Mouse (Mus musculus) ovary, adult 18-20 months (tissue): ENCODE results near the gene Cyb561d2.
A peak's percentile ranks its signal among the peaks of the same experiment; 100 is the strongest.

ENCODE experiments used
- DNase-seq: peaks from one replicate; pipeline ENCODE4 v3.0.0; 2022; ENCODE audit warnings: low spot score, mixed read lengths

Cyb561d2 gene

GRCm38 (mm10) chr9:107550491-107551116, 8.6 kb upstream of the Cyb561d2 start:
- no peak for DNase-seq

GRCm38 (mm10) chr9:107549297-107550074, 7.5 kb upstream of the Cyb561d2 start:
- no peak for DNase-seq

GRCm38 (mm10) chr9:107548820-107549219, 6.8 kb upstream of the Cyb561d2 start:
- no peak for DNase-seq

- no peak for DNase-seq
Observed at GRCm38 (mm10) chr9:107547957-107548356, 6.0 kb upstream of the Cyb561d2 start.

GRCm38 (mm10) chr9:107547026-107547425, 5.0 kb upstream of the Cyb561d2 start, which contains the start of gene Zmynd10:
Gene Zmynd10 (plus strand): TSS chr9:107547298.
- DNase-seq, result peak; percentile 89

GRCm38 (mm10) chr9:107545602-107546001, 3.6 kb upstream of the Cyb561d2 start:
- no peak for DNase-seq

- DNase-seq, result no peak
Observed at GRCm38 (mm10) chr9:107545199-107545598, 3.2 kb upstream of the Cyb561d2 start.

- DNase-seq, result no peak
Observed at GRCm38 (mm10) chr9:107544729-107545128, 2.7 kb upstream of the Cyb561d2 start.

- DNase-seq, result no peak
Observed at GRCm38 (mm10) chr9:107544196-107544700, 2.3 kb upstream of the Cyb561d2 start.

- no peak for DNase-seq
Observed at GRCm38 (mm10) chr9:107543299-107543698, 1.3 kb upstream of the Cyb561d2 start.

- no peak for DNase-seq
Observed at GRCm38 (mm10) chr9:107542721-107543120, 728 bp upstream of the Cyb561d2 start.

GRCm38 (mm10) chr9:107542352-107542686, 326 bp upstream of the Cyb561d2 start:
- DNase-seq, result no peak

GRCm38 (mm10) chr9:107541005-107541404, 988 bp downstream of the Cyb561d2 start:
- DNase-seq, result no peak

- DNase-seq, result no peak
Observed at GRCm38 (mm10) chr9:107540420-107540819, 1.6 kb downstream of the Cyb561d2 start.

GRCm38 (mm10) chr9:107539940-107540339, 2.1 kb downstream of the Cyb561d2 start:
- no peak for DNase-seq

GRCm38 (mm10) chr9:107538711-107539110, 3.3 kb downstream of the Cyb561d2 start:
- DNase-seq, result no peak

GRCm38 (mm10) chr9:107538231-107538630, 3.8 kb downstream of the Cyb561d2 start:
- DNase-seq, result no peak

GRCm38 (mm10) chr9:107534408-107535202, 7.4 kb downstream of the Cyb561d2 start:
- no peak for DNase-seq

GRCm38 (mm10) chr9:107533791-107534407, 8.1 kb downstream of the Cyb561d2 start, which contains the start of gene Tmem115:
Gene Tmem115 (plus strand): TSS chr9:107533945.
- DNase-seq, result peak; percentile 96

GRCm38 (mm10) chr9:107526198-107527026, 15.6 kb downstream of the Cyb561d2 start:
- peak; percentile 70 for DNase-seq

GRCm38 (mm10) chr9:107522400-107522711, 19.6 kb downstream of the Cyb561d2 start:
- no peak for DNase-seq
